Mouse (Mus musculus): ENCODE measurements at regions not wholly inside any gene's neighbourhood (a gene's known extent, or its start where the extent isn't known, plus 50 kb on each side); places are given as distances from the start of the nearest gene placed in this dataset.

DNA sequence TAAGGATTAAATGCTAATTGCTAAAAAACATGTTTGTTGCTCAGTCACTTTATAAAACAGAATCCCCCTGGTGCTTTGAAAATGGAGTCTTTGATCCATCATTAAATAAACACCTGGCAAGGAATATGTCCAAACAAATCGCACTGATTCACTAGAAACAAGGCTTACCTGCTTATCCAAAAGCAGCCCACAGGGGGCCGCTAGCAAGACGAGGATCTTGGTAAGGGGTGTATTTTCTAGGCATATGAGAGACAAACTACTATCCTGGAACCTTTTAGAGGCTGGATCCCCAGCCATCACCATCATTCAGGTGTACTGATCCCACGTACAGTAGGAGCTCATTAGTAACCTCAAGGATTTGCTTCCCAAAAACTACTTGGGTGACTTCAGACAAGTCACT lies 201.2 kb downstream of the Gpam start:
- Histone ChIP-seq H3K9me3 (replicated peaks) (no peaks in the 10 kb centered on the region), H3K9ac (no peak overlapping the region), H3K27me3 (no peaks in the 10 kb centered on the region), H3K27ac (no peak overlapping the region), H3K4me3 (replicated peaks) (no peak overlapping the region), H3K4me2 (no peak overlapping the region), H3K4me1 (no peaks in the 10 kb centered on the region), H3K36me3 (no peaks in the 10 kb centered on the region)
- ATAC-seq (replicated peaks; ENCODE audit: low FRiP score) = no peak
- 75% methylated on average over 4 of the region's 4 CpGs for WGBS

DNA sequence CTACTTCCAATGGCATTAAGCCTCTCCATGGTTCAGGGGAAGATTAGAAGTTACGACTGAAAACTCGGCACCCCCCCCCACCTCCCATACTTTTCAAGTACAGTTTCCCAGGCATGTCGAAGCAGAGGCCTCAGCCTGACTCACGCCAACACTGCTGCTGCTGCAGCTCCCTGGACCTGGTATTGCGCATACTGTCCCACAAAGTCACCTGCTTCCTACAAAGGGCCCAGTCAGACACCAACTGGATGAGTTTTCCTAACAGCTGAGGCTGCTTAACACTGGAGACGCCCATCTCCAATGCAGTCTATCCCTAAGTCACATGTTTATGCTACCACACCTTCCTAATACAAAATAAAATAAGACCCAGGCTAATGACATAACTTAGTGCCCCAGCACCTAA lies 207.4 kb downstream of the Gpam start:
- H3K27me3 ChIP-seq = no peaks in the 10 kb centered on the region
- no peak overlapping the region for H3K4me2 ChIP-seq
- no peak overlapping the region for H3K27ac ChIP-seq
- no peak for ATAC-seq (replicated peaks; ENCODE audit: low FRiP score)
- WGBS = 84% methylated on average over 6 of the region's 6 CpGs
- no peak overlapping the region for H3K9ac ChIP-seq
- H3K4me3 ChIP-seq (replicated peaks) = no peak overlapping the region
- no peaks in the 10 kb centered on the region for H3K36me3 ChIP-seq
- no peaks in the 10 kb centered on the region for H3K9me3 ChIP-seq (replicated peaks)
- H3K4me1 ChIP-seq = no peaks in the 10 kb centered on the region

DNA sequence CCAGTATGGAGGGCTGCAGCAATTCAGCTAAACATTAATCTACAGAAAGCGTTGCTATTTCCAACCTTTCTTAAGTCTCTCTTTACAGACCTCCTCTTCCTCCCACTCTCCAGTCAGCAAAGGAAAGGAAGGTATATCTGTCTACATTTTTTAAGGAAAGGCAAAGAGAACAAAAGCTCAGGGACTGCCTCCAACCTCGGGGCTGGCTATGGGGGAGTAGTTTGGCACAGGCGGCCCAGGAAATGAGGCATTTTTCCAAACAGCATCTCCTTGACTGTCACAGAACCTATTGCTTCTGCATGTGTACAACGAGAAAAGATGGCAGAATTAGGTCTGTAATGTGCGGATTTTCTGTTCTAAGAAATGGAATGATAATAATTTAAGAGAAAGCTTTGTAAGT lies 233.4 kb downstream of the Gpam start:
- Histone ChIP-seq H3K9me3 (replicated peaks) (no peaks in the 10 kb centered on the region), H3K36me3 (no peaks in the 10 kb centered on the region), H3K4me1 (no peaks in the 10 kb centered on the region), H3K4me3 (replicated peaks) (no peak overlapping the region), H3K9ac (no peak overlapping the region), H3K27ac (no peak overlapping the region), H3K27me3 (no peaks in the 10 kb centered on the region), H3K4me2 (no peak overlapping the region)
- no peak for ATAC-seq (replicated peaks; ENCODE audit: low FRiP score)
- 80% methylated on average over 5 of the region's 5 CpGs for WGBS

DNA sequence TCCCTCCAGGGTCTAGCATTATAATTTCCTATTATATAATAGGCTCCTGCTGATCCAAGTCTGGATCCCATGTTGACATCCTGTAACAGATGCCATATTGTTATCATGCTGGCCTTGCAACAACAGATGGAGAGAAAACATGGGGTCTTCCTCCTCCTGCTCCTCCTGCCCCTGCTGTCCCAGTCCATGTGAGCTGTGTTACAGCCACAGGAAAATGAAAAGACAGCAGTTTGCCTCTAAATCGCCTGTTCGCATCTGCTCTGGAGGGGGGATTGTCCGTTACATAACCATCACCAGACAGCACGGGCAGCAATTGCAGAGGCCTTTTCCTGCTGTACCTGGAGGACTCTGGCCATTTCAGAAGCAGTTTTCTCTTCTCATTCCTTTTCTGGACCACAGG lies 260.0 kb downstream of the Gpam start:
- Histone ChIP-seq H3K9me3 (replicated peaks) (no peaks in the 10 kb centered on the region), H3K27ac (no peak overlapping the region), H3K4me2 (no peak overlapping the region), H3K4me1 (no peaks in the 10 kb centered on the region), H3K9ac (no peak overlapping the region), H3K27me3 (no peaks in the 10 kb centered on the region), H3K36me3 (no peaks in the 10 kb centered on the region), H3K4me3 (replicated peaks) (no peak overlapping the region)
- ATAC-seq (replicated peaks; ENCODE audit: low FRiP score) = no peak
- WGBS = 91% methylated on average over 4 of the region's 4 CpGs

DNA sequence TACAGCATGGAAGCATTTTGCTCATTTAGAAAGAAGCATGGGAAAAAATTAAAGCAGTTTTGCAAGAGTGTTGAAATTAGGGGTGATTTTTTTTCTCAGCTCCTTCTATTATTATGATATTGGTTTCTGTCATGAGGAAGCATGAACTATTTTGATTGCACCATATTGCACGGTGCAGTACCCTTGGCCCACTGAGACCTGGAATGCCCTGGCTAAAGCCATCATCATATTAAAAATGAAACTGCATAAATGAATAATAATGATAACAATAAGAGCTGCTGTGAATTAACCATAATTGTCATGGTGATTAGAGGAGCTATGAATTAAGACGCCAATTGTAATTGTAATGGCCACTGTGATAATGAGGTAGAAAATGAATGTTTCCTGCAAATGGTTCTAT lies 271.8 kb downstream of the Gpam start:
- WGBS = 88% methylated on average over 2 of the region's 2 CpGs
- no peak overlapping the region for H3K4me3 ChIP-seq (replicated peaks)
- H3K9me3 ChIP-seq (replicated peaks) = no peaks in the 10 kb centered on the region
- H3K27ac ChIP-seq = no peak overlapping the region
- H3K4me1 ChIP-seq = no peaks in the 10 kb centered on the region
- H3K27me3 ChIP-seq = no peaks in the 10 kb centered on the region
- no peaks in the 10 kb centered on the region for H3K36me3 ChIP-seq
- no peak overlapping the region for H3K4me2 ChIP-seq
- ATAC-seq (replicated peaks; ENCODE audit: low FRiP score) = no peak
- no peak overlapping the region for H3K9ac ChIP-seq

DNA sequence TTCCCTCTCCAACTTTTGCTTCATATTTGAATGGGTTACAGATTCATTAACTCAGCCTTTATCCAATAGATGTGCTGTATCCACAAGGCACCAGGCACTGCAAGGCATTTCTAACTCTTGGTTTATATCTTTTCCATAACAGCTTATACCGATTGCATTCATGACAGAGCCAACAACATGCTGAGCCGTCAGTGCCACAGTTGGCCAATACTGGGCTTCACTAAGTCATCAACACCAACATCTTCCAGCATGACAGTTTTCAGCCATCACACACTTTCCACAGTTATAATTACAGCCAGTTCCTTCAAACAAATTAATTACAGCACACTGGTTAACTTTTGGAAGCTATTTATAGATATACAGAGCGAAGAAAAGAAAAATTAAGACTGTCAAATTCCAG lies 288.8 kb downstream of the Gpam start:
- H3K9me3 ChIP-seq (replicated peaks) = no peaks in the 10 kb centered on the region
- ATAC-seq (replicated peaks; ENCODE audit: low FRiP score) = no peak
- H3K4me1 ChIP-seq = no peaks in the 10 kb centered on the region
- no peak overlapping the region for H3K27ac ChIP-seq
- H3K27me3 ChIP-seq = no peaks in the 10 kb centered on the region
- 89% methylated on average over 3 of the region's 3 CpGs for WGBS
- no peaks in the 10 kb centered on the region for H3K36me3 ChIP-seq
- no peak overlapping the region for H3K4me3 ChIP-seq (replicated peaks)
- H3K4me2 ChIP-seq = no peak overlapping the region
- H3K9ac ChIP-seq = no peak overlapping the region

DNA sequence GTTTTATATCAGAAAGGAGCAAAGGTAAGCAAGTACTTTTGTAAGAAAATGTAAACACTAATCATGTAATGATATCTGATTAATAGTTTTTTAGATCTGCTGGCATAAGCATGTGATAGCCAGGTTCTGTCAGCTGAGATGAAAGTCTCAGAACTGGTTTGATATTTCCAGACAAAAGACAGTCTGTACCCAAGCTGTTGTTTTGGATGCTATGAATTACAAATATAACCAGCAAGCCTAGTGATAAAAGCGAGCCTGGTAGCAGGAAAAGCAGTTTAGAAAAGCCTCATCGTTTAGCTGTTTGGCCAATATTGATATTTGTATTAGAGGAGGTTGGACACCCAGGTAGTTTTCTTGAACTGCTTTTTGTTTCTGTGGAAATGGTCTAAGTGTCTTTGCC lies 290.6 kb downstream of the Gpam start:
- no peak for ATAC-seq (replicated peaks; ENCODE audit: low FRiP score)
- Histone ChIP-seq H3K27ac (no peak overlapping the region), H3K4me1 (no peaks in the 10 kb centered on the region), H3K4me3 (replicated peaks) (no peak overlapping the region), H3K36me3 (no peaks in the 10 kb centered on the region), H3K9ac (no peak overlapping the region), H3K27me3 (no peaks in the 10 kb centered on the region), H3K4me2 (no peak overlapping the region), H3K9me3 (replicated peaks) (no peaks in the 10 kb centered on the region)
- 88% methylated on average over 2 of the region's 2 CpGs for WGBS

DNA sequence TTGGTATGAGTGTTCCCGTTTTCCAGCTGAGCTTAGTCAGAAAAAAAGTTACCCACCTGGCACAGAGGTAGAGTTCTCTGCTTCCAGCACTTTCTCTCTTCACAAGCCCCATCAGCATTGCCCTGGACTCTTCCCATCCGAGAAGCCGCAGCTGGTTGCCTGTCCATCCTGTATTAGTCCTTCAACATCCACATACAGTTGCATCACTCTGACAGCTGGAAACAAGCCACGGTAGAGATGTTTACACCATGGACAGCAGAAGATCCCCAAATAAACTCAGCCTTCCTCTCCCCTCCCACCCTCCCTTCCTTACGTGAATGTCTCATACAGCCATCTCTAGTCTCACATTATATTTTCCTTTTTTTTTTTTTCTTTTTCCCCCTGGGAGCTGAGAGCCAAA lies 304.9 kb downstream of the Gpam start:
- Histone ChIP-seq H3K9me3 (replicated peaks) (no peaks in the 10 kb centered on the region), H3K4me2 (no peak overlapping the region), H3K27ac (no peak overlapping the region), H3K27me3 (no peaks in the 10 kb centered on the region), H3K36me3 (no peaks in the 10 kb centered on the region), H3K4me1 (no peaks in the 10 kb centered on the region), H3K9ac (no peak overlapping the region), H3K4me3 (replicated peaks) (no peak overlapping the region)
- WGBS = 84% methylated on average over 5 of the region's 5 CpGs
- ATAC-seq (replicated peaks; ENCODE audit: low FRiP score) = no peak

DNA sequence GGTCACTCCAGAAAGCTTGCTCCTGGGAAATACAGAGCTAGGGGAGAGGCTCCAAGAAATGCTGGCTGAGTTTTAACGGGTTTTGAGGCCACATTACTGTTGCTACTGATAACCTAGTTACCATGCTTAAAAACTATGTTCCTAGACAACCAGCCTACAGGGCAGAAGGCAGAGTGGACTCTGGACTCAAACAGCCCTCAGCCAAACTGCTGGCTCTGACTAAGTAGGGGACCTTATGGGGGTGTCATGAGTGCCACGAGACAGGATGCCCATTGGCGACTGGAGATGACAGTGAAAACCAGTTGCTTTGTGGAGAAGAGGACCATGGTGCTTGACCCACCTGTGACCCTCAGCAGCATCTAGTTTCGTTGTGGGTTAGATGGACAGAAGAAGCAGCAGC lies 306.5 kb downstream of the Gpam start:
- 73% methylated on average over 4 of the region's 4 CpGs for WGBS
- ATAC-seq (replicated peaks; ENCODE audit: low FRiP score) = no peak
- no peaks in the 10 kb centered on the region for H3K36me3 ChIP-seq

DNA sequence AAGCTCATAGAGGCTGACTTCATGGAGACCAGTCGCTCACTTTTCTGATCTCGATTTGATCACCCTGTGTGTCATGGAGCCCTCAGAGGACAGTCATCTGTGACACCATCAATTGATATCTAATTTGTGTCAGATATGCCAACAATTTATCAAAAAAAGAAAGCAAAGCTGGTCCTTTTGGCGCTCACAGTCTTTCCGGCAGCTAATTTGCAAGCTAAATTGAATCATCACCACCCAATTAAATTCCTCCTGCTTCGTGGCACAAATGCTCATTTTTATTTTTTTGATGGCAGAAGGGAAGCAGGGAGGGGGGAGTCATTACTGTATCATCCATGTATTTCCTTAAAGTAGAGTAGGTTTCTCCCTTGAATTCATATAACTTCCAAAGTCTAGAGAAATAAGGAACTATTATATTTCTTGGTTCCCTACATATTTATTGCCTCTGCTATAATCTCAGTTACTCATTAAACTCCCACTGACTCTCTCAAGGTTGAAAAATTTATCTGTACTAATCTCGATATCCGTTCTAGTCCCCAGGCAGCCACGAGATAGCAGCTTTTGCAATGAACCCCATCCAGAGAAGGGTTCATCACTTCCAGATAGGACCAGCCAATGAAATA lies 325.8 kb downstream of the Gpam start:
- 72% methylated on average over 8 of the region's 8 CpGs for WGBS
- no peak overlapping the region for H3K9ac ChIP-seq
- no peak for ATAC-seq (replicated peaks; ENCODE audit: low FRiP score)
- no peaks in the 10 kb centered on the region for H3K27me3 ChIP-seq
- no peak overlapping the region for H3K4me3 ChIP-seq (replicated peaks)
- H3K36me3 ChIP-seq = no peaks in the 10 kb centered on the region
- H3K27ac ChIP-seq = no peak overlapping the region
- no peaks in the 10 kb centered on the region for H3K9me3 ChIP-seq (replicated peaks)
- H3K4me2 ChIP-seq = no peak overlapping the region
- H3K4me1 ChIP-seq = no peaks in the 10 kb centered on the region

More for the DNA sequence above, 306.5 kb downstream of the Gpam start:
- H3K4me1 ChIP-seq = no peaks in the 10 kb centered on the region
- no peaks in the 10 kb centered on the region for H3K9me3 ChIP-seq (replicated peaks)
- H3K27me3 ChIP-seq = no peaks in the 10 kb centered on the region
- no peak overlapping the region for H3K9ac ChIP-seq
- H3K4me2 ChIP-seq = no peak overlapping the region
- no peak overlapping the region for H3K27ac ChIP-seq
- no peak overlapping the region for H3K4me3 ChIP-seq (replicated peaks)

DNA sequence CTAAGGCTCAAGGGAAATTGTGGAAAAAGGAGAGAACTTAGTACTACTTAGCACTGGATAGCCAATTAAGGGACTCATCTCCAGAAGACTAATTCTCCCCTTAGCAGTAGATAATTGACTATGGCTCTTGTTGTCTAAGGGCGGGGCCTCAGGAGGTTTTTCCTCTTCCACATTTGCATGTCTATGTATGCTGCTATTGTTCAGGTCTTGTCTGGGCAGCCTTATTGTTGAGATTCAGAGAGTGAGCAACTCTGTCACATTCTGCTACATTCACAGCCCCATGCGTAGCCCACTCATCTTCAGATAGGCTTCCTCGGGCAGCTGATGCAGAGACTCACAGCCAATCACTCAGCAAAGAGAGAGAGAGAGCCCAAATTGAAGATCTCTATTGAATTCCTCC lies 339.9 kb downstream of the Gpam start:
- no peak overlapping the region for H3K4me3 ChIP-seq (replicated peaks)
- no peaks in the 10 kb centered on the region for H3K27me3 ChIP-seq
- H3K4me1 ChIP-seq = no peaks in the 10 kb centered on the region
- no peak overlapping the region for H3K27ac ChIP-seq
- no peak overlapping the region for H3K4me2 ChIP-seq
- ATAC-seq (replicated peaks; ENCODE audit: low FRiP score) = no peak
- no peaks in the 10 kb centered on the region for H3K9me3 ChIP-seq (replicated peaks)
- no peak overlapping the region for H3K9ac ChIP-seq
- H3K36me3 ChIP-seq = no peaks in the 10 kb centered on the region
- WGBS = 92% methylated on average over 3 of the region's 3 CpGs

DNA sequence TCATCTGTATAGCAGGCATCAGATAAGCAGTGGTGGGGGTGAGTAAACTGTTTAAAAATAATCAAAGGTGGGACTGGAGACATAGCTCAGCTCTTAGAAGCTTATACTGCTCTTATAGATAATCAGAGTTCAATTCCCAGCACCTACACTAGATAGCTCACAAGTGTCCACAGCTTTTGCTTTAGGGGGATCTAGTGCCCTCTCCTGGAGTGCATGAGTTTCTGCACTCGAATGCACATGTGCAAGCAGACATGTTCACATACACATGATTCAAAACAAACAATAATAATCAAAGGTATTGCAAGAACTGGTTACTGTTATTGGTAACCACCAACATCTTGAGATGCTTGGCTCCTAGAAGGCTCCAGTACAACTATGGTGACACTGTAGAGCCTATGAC lies 343.3 kb downstream of the Gpam start:
- H3K4me1 ChIP-seq = no peaks in the 10 kb centered on the region
- H3K9me3 ChIP-seq (replicated peaks) = no peaks in the 10 kb centered on the region
- no peak for ATAC-seq (replicated peaks; ENCODE audit: low FRiP score)
- no peak overlapping the region for H3K9ac ChIP-seq
- 73% methylated on average over 1 of the region's 1 CpGs for WGBS
- no peaks in the 10 kb centered on the region for H3K36me3 ChIP-seq
- no peaks in the 10 kb centered on the region for H3K27me3 ChIP-seq
- no peak overlapping the region for H3K4me2 ChIP-seq
- no peak overlapping the region for H3K27ac ChIP-seq
- H3K4me3 ChIP-seq (replicated peaks) = no peak overlapping the region

DNA sequence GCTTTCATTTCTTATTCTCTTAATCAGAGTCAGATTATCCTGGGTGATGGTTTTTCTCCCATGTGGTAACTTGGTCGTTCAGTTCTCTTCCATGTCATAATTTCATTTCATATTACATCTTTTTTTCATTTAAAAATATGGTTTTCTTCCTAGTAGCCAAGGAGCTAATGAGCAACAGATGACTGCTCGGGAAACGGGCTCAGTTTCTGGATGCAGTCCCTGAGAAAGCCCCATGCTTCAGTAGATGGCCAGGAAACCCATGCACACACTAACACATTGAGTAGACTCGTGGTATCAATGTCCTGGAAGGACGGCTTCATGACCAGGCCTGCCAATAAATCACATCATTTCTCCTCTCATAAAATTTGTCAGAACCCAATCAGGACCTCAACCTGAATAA lies 369.3 kb downstream of the Gpam start:
- H3K4me3 ChIP-seq (replicated peaks) = no peak overlapping the region
- H3K4me1 ChIP-seq = no peaks in the 10 kb centered on the region
- no peaks in the 10 kb centered on the region for H3K36me3 ChIP-seq
- no peak overlapping the region for H3K9ac ChIP-seq
- H3K4me2 ChIP-seq = no peak overlapping the region
- H3K27ac ChIP-seq = no peak overlapping the region
- 70% methylated on average over 5 of the region's 5 CpGs for WGBS
- no peak for ATAC-seq (replicated peaks; ENCODE audit: low FRiP score)
- no peaks in the 10 kb centered on the region for H3K9me3 ChIP-seq (replicated peaks)
- H3K27me3 ChIP-seq = no peaks in the 10 kb centered on the region
